Mouse (Mus musculus) testis, postnatal 10 days (tissue): Measurements from ENCODE around the gene Tcam1.

Experiments used
- DNase-seq: peaks from one replicate; pipeline ENCODE4 v3.0.0; 2021; ENCODE audit warnings: low spot score

Gene Tcam1

GRCm38 (mm10) chr11:106318406-106319366 is 42.2 kb downstream of the Tcam1 start:
- DNase-seq, result no peak

GRCm38 (mm10) chr11:106324858-106325257 is 48.4 kb downstream of the Tcam1 start:
- DNase-seq, result no peak

DNA sequence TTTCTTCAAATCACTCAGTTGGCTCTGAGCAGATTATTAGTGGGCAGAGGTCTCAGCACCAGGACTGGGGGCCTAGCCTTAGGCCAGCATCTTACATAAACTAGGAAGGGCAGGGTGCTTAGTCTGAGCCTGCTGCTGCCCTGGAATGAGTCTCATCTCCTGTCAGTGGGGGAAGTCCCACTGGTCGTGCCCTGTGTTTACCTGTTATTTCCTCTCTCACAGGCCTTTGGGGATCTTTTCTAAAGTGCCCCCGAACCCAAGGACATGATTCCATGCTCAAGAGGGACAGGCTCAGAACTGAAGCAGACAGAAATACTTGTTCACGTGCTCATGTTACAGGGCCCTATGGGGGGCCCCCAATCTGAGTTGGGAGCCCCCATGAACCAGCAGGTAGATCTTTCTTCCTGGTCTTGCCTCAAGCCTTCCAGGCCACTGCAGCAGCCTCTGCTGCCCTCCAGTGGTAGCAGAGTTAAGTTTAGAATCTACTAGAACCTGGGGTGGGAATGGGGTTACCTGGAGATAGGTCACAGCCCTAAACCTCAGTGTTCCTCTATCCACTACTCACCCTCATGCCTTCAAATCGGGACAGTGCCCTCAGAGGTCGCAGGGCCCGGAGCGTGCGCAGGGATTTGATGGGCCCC is 49.2 kb downstream of the Tcam1 start:
- peak; percentile 82 for DNase-seq

- no peak for DNase-seq
Observed at GRCm38 (mm10) chr11:106326475-106326874, 50.0 kb downstream of the Tcam1 start.

DNA sequence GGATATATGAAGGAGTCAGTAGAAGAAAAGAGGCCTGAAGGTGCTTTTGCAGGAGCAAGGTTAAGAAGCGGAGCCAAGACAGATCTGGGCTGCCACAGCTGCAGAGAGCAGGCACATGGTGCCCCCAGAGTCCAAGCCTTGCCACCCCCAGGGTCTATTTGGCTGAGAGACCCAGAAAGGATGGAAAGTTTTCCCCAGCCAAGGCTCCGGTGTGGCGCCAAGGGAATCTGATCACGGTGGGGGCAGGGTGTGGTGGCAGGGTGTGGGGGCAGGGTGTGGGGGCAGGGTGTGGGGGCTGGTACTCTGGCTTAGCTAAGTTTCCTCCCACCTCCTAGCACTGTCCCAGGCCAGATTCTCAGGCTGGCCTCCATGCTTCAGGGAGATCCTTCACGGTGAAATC is 52.0 kb downstream of the Tcam1 start:
- DNase-seq, result no peak

GRCm38 (mm10) chr11:106329128-106329527 is 52.7 kb downstream of the Tcam1 start:
- no peak for DNase-seq

GRCm38 (mm10) chr11:106329682-106330081 is 53.2 kb downstream of the Tcam1 start:
- no peak for DNase-seq

DNA sequence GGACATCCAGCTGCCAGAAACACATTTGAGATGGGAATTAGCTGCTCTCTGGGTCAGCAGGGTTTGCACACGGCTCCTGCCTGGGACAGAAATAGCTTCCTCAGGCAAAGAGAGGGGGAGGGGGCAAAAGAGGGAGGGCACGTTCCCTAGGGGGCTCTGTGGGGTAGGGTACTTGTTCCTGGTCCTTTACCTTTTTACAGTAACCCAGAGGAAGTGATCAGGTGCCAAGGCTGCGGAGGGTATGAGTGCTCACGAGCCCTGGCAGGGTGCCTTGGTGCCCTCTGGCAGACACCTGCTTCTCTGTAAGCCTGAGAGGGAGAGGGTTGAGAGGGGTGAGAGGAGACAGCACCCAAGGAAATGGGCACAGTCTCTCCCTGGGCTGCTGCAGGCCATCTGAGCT is 56.0 kb downstream of the Tcam1 start:
- no peak for DNase-seq

DNA sequence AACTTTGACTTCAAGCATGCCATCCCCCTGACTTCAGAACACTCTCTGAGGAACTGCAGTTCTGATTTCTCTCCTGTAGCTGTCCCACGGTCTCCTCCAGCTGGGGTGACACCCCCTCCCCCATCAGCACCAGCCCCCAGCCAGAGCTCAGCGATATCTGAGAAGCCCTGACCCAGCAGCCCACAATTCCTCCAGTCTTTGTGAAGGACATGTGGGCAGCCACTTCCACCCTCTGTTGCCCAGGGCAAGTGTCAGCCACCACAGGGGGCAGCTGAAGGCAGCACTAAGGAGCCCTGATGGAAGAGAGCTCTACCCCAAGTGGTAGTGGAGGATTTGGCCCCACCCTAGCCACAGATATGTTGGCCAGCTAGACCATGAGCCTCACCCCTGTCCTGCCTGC is 57.6 kb downstream of the Tcam1 start:
- no peak for DNase-seq

- DNase-seq, result no peak
Observed at GRCm38 (mm10) chr11:106338029-106338428, 61.6 kb downstream of the Tcam1 start.
